Mouse (Mus musculus) spleen, postnatal 14 days (tissue): ENCODE results near the gene Ttc1.

Source experiments
- DNase-seq, 2 experiments: peaks; one replicate each; pipeline ENCODE4 v3.0.0; 2021 to 2022; ENCODE audit warnings: low spot score in 2 of 2

Ttc1 gene

DNA sequence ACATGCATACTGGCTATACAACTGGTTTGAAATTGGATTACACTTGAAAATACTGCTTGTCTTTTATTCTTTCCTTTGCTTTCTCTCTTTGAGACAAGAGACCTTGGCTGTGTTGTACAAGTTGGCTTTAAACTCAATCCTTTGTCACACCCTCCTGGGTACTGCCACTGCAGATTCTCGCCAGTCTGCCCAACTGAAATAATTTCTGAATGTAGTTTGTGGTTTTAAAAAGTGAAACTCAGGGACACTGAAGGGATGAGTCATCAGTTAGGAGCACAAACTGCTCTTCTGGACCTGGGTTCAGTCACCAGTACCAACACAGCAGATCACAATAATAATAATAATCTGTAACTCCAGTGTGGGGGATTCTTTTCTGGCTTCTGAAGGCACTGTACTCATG, 44.3 kb downstream of the Ttc1 start:
- DNase-seq, result no peak

- DNase-seq, result no peak
Observed at GRCm38 (mm10) chr11:43700291-43700690, 47.5 kb downstream of the Ttc1 start.

DNA sequence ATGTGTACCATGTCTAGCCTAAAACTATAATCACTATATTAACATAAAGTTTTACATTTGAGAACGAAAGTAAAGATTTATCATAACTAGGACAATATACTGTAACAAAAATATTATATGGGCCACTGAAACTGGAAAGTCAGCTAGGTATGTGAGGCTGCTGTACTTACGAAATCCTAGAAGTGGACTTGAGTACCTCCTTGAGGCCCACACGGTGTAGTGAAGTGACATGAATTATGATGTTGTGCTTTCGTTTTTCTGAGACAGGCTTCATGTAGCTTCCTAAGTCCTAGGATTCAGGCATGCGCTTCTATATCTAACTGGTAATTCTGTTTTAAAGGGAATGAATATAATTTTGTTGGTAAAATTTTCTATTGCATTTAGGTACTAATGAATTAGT, 49.2 kb downstream of the Ttc1 start:
- DNase-seq, result no peak

DNA sequence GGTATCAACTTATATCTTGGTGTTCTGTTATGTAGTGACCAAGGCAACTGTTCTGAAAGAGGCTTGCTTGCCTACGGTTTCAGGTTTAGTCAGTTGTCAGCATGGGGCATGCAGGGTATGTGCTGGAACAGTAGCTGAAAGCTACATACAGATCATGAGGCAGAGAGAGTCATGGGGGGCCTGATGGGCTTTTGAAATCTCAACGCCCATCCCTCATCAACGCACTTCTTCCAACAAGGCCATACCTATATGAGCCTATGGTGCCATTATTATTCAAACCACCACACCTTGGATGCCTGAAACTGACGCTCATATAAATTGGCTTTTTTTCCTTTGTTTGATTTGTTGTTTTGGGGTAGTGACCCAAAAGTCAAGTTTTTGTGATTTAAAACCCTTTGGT, 51.2 kb downstream of the Ttc1 start:
- DNase-seq, result no peak

- no peak for DNase-seq
Observed at GRCm38 (mm10) chr11:43688850-43689249, 59.0 kb downstream of the Ttc1 start.

DNA sequence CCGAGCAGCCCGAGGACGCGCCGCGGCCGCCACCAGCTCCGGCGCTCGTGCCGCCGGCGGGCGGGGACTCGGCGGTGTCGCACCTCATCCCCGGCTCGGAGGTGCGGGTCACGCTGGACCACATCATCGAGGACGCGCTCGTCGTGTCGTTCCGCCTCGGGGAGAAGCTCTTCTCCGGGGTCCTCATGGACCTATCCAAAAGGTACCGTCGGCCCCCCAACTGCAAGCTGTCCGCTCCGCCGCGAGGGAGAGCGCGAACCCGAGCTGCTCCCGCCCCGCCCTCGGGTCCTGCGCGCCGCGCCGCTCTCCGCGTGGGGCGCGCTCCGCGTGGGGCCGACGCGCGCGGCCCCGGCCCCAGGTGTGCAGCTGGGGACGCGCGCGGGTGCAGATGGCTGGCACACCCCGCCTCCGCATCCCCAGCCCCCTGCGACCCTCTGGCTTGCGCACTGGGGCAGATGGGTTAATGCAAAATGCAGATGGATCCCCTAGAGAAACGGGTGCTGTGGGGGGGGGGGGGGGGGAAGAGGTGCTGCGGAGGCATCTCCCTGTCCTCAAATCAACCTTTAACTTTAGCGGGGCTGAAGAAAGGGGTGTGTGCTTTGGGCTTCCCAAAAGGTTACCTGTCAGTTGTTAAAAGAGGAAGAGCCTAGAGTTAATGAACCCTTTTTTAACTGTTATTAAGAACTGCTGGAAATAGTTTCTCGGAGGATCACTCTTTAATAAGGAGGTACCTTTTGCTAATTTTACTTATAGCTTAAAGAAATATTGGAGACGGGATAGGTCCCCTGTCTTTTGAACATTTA, 65.2 kb downstream of the Ttc1 start:
- peak; percentile 42 to 47 for DNase-seq

DNA sequence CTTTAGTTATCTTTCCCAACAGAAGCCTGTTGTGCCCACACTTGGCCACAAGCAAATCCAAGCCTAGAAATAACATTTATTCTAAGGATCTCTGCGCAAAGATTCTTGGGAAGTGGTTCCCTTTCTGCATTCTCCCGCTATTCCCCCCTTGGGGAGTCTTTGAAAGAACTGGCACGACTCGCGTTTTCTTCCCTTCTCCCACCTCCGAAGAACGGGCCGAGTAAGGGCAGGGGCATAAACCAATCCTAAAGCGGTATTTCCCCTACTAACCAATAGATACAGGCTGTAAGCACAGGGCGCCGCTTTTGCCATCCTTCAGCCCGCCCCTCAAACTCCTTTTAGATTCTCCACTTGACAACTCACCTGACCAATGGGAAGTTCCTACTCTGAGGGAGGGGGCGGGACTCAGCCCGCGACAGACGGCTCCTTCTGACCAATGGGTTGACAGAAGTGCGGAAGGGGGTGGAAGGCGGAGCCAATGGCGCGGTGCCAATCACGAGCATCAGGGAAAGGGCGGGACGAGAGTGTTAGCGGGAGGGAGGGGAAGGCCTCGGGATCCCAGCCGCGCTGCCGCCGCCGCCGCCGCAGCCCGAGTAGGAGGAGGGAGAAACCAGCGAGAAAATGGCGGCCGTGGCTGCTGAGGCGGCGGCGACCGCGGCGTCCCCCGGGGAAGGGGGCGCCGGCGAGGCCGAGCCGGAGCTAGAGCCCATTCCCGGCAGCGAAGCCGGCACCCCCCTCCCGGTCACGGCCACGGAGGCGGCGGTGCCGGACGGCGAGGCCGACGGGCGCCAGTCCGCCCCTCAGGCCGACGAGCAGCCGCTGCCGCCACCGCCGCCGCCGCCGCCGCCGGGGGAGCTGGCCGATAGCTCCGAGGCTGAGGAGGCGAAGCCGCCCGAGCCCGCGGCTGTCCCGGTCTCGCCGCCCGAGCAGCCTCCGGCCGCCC, 66.1 kb downstream of the Ttc1 start, which contains the start of gene Pwwp2a:
Gene Pwwp2a (plus strand): TSS at position 527 of the 943 bp plus-strand sequence.
- peak; percentile 97 to 98 for DNase-seq
